Mouse (Mus musculus) left cerebral cortex, adult 2 months (tissue): ENCODE data around the gene Usp7. TPM values are rescaled to one million over a fixed set of nuclear protein-coding genes. Genes with fewer than 3 reads are reported as not detected.

Experiments
- DNase-seq, 2 experiments: peaks; one replicate each; pipeline ENCODE4 v3.0.0; 2021 to 2022; ENCODE audit warnings: low spot score in 2 of 2, mixed read lengths in 1 of 2; ENCODE audit errors: extremely low spot score in 1 of 2
- H3K27ac ChIP-seq: fragments of 200-600 bp; 2 replicates; pipeline ENCODE4 v1.8.1; 2022
- H3K4me3 ChIP-seq: fragments of 200-600 bp; 2 replicates; pipeline ENCODE4 v1.8.1; 2022
- CTCF ChIP-seq: fragments of 200-600 bp; IDR thresholded peaks from 2 replicates; pipeline ENCODE4 v1.8.1; 2022; ENCODE audit warnings: antibody characterized with exemption, mild to moderate bottlenecking, moderate library complexity
- intact Hi-C: fragments of 180-260 bp; cut with DNase I; formaldehyde crosslinking; loops from one replicate; pipeline ENCODE4 v1.15.1; 2025
- total RNA-seq, 2 experiments: library from RNA; stranded (reverse); gene quantifications; 2 replicates each; pipeline ENCODE4 v1.2.3; 2021

Usp7 gene
- total RNA-seq, 2 experiments from 2014 or later = 167 to 182 TPM

GRCm38 (mm10) chr16:8667814-8668213 lies 124.3 kb downstream of the Usp7 start:
- TF ChIP-seq CTCF = no peak
- no peak overlapping the region for H3K27ac ChIP-seq
- intact Hi-C loops = no loop called here
- DNase-seq = no peak
- no peak overlapping the region for H3K4me3 ChIP-seq

- Histone ChIP-seq H3K4me3 (no peak overlapping the region), H3K27ac (no peak overlapping the region)
- intact Hi-C loops = no loop called here
- DNase-seq = no peak
- TF ChIP-seq CTCF = no peak
Observed at GRCm38 (mm10) chr16:8667261-8667660, 124.8 kb downstream of the Usp7 start.

DNA sequence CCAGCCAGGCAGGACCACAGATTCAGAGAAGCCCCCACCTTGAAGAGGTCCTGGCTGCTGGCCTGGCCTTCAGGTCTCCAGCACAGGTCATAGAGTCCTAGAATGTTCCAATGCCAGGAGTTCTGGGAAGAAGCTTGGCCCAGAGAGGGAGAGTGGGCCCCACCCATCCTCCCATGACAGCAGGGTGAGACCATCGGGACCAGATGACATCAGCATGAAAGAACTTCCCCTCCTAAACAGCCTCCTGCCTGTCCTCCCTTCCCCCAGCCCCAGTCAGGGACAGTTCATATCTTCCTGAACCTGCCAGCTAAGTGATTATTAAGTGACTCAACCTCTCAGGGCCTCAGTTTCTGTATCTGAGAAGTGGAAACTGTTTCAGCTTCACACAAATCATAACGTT lies 125.7 kb downstream of the Usp7 start:
- Histone ChIP-seq H3K27ac (no peak overlapping the region), H3K4me3 (no peak overlapping the region)
- intact Hi-C loops = no loop called here
- no peak for TF ChIP-seq CTCF
- no peak for DNase-seq

DNA sequence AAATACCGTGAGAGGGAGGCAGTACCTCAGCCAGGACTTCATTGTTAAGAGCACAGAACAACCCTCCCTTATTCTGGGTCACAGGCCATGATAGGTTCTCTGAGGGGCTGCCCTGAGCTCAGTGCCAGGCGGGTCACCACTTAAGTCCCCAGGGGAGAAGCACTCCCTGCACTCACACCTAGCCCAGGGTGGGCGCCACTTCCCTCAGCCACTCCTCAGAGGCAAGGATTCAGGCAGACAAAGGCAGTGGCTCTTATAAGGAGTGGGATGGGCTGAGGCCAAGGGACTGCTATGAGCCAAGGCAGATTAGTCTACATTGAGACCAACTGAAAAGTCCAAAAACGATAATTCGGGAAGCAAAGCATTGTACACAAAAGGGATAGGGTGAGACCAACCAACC lies 126.7 kb downstream of the Usp7 start:
- intact Hi-C loops = no loop called here
- no peak overlapping the region for H3K4me3 ChIP-seq
- H3K27ac ChIP-seq = no peak overlapping the region
- no peak for DNase-seq
- no peak for TF ChIP-seq CTCF

DNA sequence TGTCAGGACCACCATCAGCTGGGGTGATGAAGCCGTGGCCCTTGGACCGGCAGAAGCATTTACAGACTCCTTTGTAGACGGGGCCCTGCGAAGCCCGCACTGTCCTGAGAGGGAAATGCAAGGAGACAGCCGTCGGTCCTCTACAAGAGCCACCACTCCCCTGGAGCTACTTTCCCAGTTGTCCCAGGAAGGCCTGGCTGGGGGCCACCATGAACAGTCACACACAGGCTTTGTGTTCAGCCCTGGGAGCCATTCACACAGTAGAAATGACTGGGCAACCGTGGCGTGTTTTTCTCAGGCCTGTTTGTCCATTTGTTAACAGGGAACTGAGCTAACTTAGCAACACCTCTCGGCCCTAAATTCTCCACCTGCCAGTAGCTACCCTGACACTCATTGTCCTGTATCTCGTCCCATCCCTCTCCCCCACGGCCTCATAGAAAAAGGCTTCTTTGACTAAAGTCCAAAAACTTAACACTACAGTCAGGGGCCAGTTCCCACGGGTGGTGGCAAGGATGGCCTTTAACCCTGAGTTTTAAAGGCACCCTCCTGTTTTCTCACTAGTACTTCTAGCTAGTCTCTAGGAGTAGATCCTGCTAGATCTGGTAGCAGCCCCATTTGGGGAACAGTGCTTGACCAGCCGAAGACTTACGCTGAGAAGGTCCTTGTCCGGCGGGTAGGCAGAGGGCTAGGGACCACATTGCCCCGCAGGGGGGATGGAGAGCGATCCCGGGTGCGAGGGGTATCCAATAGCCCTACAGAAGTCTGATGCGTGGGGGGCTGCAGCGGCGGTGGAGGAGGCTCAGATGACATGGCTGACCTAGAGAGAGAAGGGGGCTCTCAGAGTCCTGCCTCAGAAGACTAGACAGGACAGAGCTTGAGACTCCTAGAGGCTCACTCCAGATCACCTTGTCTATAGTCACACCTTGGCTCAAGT lies 128.2 kb downstream of the Usp7 start:
- Histone ChIP-seq H3K27ac (no peak overlapping the region), H3K4me3 (no peak overlapping the region)
- DNase-seq = no peak
- no peak for TF ChIP-seq CTCF
- intact Hi-C loops = no loop called here

- DNase-seq = no peak
- Histone ChIP-seq H3K4me3 (no peak overlapping the region), H3K27ac (no peak overlapping the region)
- intact Hi-C loops = no loop called here
- TF ChIP-seq CTCF = no peak
Observed at GRCm38 (mm10) chr16:8663022-8663421, 129.1 kb downstream of the Usp7 start.

GRCm38 (mm10) chr16:8658764-8659163 lies 133.3 kb downstream of the Usp7 start:
- Histone ChIP-seq H3K4me3 (no peak overlapping the region), H3K27ac (no peak overlapping the region)
- no peak for DNase-seq
- TF ChIP-seq CTCF = no peak
- intact Hi-C loops = no loop called here

GRCm38 (mm10) chr16:8658349-8658748 lies 133.8 kb downstream of the Usp7 start:
- no peak for DNase-seq
- no peak for TF ChIP-seq CTCF
- intact Hi-C loops = no loop called here
- no peak overlapping the region for H3K4me3 ChIP-seq
- H3K27ac ChIP-seq = no peak overlapping the region

DNA sequence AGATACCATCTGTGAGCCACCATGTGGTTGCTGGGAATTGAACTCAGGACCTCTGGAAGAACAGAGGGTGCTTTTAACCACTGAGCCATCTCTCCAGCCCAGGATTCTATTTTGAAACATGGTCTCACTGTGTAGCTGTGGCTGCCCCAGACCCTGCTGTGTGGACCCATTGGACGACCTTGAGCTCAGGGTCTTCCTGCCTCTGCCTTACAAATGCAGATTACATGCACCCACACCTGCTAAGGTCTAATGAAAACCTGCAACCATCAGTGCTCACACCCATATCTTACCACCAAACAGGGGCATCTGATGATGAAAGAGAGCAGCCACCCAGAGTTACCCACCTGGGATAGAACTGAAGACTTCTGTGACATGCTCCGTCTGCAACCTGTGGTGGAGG lies 135.9 kb downstream of the Usp7 start:
- intact Hi-C loops = no loop called here
- no peak overlapping the region for H3K4me3 ChIP-seq
- no peak for DNase-seq
- TF ChIP-seq CTCF = no peak
- H3K27ac ChIP-seq = no peak overlapping the region

DNA sequence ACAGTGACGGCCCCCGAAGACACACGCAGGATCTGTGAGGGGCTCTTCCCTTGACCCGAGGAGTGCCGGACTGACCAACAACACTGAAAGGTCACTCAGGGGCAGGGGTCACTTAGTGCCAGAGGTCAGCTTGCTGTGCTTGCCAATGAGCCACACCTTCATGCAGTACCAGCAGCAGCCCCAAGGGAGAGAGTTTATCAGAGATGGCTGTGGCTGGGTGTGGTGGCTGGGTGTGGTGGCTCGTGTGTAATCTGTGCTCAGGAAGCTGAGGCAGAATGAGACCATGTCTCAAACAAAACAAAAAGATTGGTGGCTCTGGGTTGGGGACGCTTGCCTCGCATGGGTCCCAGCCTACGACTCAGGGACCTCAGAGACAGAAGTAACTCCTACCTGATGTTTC lies 136.5 kb downstream of the Usp7 start:
- no peak for TF ChIP-seq CTCF
- Histone ChIP-seq H3K27ac (no peak overlapping the region), H3K4me3 (no peak overlapping the region)
- intact Hi-C loops = no loop called here
- no peak for DNase-seq

- intact Hi-C loops = no loop called here
- H3K27ac ChIP-seq = no peak overlapping the region
- no peak overlapping the region for H3K4me3 ChIP-seq
- no peak for DNase-seq
- no peak for TF ChIP-seq CTCF
Observed at GRCm38 (mm10) chr16:8655108-8655507, 137.0 kb downstream of the Usp7 start.

DNA sequence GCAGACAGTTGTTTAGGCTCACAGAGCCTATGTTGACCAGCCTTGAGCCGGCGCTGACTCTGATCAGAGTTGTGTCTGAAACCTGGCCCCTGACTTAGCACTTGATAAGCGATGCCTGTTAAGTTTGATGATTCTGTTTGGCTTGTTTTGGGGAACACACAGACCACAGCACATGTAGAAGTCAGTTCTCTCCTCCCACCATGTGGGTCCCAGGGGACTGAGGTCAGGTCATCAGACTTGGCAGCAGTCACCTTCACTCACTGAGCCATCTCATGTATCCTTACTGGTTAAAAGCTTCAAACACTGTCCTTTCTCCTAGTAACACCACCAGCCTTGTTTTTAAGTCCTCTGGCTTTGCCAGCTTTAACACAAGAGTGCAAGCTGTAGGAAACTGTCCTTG lies 142.1 kb downstream of the Usp7 start:
- no peak for DNase-seq
- H3K27ac ChIP-seq = no peak overlapping the region
- no peak for TF ChIP-seq CTCF
- no peak overlapping the region for H3K4me3 ChIP-seq
- intact Hi-C loops = no loop called here

DNA sequence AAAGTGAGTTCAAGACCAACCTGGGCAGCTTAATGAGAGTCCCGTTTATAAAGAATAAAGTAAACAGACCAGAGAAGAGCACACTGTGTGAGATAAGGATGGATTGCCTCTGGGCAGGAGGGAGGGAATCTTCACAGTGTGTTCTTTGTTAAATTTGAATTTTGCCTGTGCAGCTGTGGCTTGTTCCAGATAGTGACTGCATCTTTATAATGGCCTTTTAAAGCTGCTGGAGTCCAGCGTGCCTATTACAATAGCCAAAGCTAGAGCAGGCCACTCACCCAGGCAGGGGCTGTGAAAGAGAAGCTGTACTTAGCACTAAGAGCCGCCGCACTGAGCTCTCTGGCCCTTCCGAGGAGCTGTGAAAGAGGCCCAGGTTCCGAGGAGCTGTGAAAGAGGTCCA lies 146.6 kb downstream of the Usp7 start:
- no peak overlapping the region for H3K4me3 ChIP-seq
- H3K27ac ChIP-seq = peak overlapping the region; percentile 24; the same call in 1 of the 2 replicates
- DNase-seq = no peak
- intact Hi-C loops = loop anchor here (2.0 kb wide), 1 partner anchor 27 kb away; the partner anchor contains the start of gene Carhsp1
- no peak for TF ChIP-seq CTCF
